Mouse (Mus musculus): ENCODE results near the gene Osbpl6.

DNA sequence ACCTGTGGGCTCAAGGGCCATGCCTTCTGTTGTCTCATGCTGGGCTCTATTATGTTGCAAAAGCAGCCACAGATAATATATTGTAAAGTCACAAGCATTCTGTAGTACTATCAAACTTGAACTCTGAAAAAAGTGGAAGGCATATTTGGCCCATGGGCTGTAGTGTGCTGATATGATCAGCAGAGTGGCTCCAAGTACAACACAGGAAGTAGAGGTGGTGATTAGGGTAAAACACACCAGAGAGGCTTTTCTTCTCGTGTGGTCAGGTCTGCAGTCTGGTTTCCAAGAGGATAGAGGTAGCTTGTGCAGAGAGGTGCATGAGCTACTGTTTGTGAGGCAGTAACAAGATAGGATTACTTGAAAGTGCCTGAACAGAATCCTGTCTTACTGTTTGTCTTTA is 69.5 kb downstream of the Osbpl6 start:
- TF ChIP-seq POLR2A (IDR thresholded peaks at IDR 0.05; ENCODE audit: borderline replicate concordance, insufficient read depth, low read length) (no peak), CTCF (IDR thresholded peaks at IDR 0.05; ENCODE audit: borderline replicate concordance, insufficient read depth, low read depth, low read length) (no peak)
